Mouse (Mus musculus) CD8-positive naive resting alpha-beta T cell, adult 57 days (primary cell): ENCODE results near the gene 4930412O13Rik. TPM values are rescaled to one million over a fixed set of nuclear protein-coding genes. Genes with fewer than 3 reads are reported as not detected.

Source experiments
- total RNA-seq: library from RNA; stranded (reverse); gene quantifications from one replicate; pipeline ENCODE4 v1.2.4, GENCODE M21; 2023

4930412O13Rik gene
- not detected for total RNA-seq

GRCm38 (mm10) chr2:9881051-9881591 is at the start of gene 4930412O13Rik:
TSS of gene 4930412O13Rik (plus strand) at chr2:9881252.

GRCm38 (mm10) chr2:9888913-9889650 is 8.0 kb downstream of the 4930412O13Rik start, which contains the start of gene 9230102O04Rik:
TSS of gene 9230102O04Rik (minus strand) at chr2:9889540.

GRCm38 (mm10) chr2:9889651-9890183 is 8.7 kb downstream of the 4930412O13Rik start, which contains the start of gene Gata3:
TSS of gene Gata3 (minus strand) at chr2:9890034.

Other genes starting within 250 kb of the 4930412O13Rik start
- gene 9230102O04Rik, start 8.3 kb downstream of the 4930412O13Rik start, total RNA-seq: not detected
- gene Gata3, start 8.8 kb downstream of the 4930412O13Rik start, total RNA-seq: 44.0 TPM
- gene Taf3, start 167.3 kb downstream of the 4930412O13Rik start, total RNA-seq: 27.5 TPM
- 129 TPM for gene Atp5c1, start 199.3 kb downstream of the 4930412O13Rik start, total RNA-seq
- 24.3 TPM for gene Kin, start 199.3 kb downstream of the 4930412O13Rik start, total RNA-seq